Mouse (Mus musculus): ENCODE data around the gene Slc22a20. TPM values are rescaled to one million over a fixed set of nuclear protein-coding genes. Genes with fewer than 3 reads are reported as not detected.

Gene Slc22a20
- total RNA-seq, 2 experiments from 2014 or later, result not detected

- DNase-seq (ENCODE audit: low spot score in 2 of 2), result no peak
Measured at GRCm38 (mm10) chr19:5953201-5953770, 32.7 kb downstream of the Slc22a20 start.

DNA sequence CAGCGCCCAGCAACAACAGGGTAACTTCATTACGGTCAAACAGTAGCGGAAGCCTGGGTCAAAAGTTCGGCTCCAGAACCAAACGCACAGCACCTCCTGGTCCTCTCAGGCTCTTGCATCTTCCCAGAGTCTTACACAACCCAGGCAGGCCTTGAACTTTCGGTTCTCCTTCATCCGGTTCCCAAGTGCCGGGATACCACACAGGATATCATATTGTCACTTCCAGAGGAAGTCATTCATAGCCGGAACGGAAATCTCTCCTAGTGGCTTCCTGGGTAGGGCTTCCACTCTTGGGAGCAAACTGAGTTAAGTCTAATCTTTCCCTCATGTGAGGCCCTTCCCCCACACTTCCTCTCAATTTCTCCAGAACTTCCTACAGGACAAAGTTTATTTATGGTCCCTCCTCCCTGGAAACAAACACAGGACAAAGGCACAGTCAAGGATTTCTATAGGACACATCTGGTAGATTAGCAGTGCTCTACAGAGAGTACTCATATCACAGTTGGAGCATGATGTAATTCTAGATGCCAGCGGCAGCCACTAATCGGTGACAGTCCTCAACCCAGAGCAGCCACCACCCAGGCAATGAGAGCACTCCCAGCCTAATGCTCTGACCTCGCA lies 33.8 kb downstream of the Slc22a20 start:
- DNase-seq (ENCODE audit: low spot score in 2 of 2), result no peak

- no peak for DNase-seq (ENCODE audit: low spot score in 2 of 2)
Measured at GRCm38 (mm10) chr19:5951631-5952030, 34.3 kb downstream of the Slc22a20 start.

- DNase-seq (ENCODE audit: low spot score in 2 of 2), result no peak
Measured at GRCm38 (mm10) chr19:5950218-5950617, 35.7 kb downstream of the Slc22a20 start.

DNA sequence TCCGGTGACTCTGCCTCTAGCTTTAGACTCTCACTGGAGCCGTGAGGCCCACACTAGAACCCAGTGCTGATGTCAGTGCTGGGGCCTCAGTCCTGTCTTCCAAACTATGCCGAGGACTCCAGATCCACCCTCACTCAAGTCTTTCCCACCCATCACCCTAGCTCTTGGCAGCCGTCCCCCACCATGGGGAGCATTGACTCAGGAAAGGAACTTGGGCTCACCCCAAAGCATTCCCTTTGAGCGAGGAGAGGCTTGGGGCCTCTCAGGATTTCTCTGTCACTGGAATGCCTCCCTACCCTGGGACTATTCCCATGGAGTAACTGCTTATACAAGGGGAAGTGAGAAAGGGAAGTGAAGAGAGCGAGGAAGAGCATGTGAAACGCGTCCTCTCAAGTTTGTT lies 40.1 kb downstream of the Slc22a20 start:
- no peak for DNase-seq (ENCODE audit: low spot score in 2 of 2)

- no peak for DNase-seq (ENCODE audit: low spot score in 2 of 2)
Measured at GRCm38 (mm10) chr19:5945027-5945426, 40.9 kb downstream of the Slc22a20 start.

DNA sequence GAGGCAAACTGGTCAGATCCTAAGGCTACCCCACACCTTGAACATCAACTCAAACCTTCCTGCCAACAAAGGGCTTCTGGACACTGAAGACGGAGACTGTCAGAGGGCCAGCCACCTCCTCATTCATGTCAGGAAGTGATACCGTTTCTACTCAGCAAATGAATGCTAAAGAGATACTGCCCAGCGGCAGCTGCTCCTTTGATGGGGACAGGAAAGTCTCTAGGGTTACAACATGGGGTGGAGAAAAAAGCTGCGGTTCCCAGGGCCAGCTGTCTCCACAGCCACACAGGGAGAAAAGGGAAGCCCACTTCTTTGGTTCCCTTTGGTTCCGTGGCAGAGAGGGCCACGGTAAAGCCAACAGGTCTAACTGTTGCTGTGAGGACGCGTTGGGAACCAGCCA lies 41.8 kb downstream of the Slc22a20 start:
- DNase-seq (ENCODE audit: low spot score in 2 of 2), result no peak

DNA sequence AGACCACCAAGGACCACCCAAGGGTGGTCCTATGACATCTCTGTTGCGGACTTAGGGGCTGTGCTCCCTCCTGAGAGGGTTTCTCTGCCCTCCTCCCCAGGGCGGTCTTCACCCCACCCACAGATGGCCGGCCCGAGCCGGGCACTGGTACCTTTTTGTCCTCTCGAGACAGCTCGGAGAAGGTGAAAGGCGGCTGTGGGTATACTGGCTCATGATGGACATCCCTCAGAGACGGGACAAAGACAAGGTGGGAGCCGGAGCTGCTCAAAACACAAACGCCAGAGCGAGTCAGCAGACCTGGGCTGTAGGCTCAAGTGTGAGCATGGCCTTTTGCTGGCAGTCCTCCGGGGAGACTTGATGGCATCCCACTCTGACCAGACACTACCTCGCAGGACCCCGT lies 42.5 kb downstream of the Slc22a20 start:
- DNase-seq (ENCODE audit: low spot score in 2 of 2), result no peak

- no peak for DNase-seq (ENCODE audit: low spot score in 2 of 2)
Measured at GRCm38 (mm10) chr19:5942581-5942980, 43.4 kb downstream of the Slc22a20 start.

- no peak for DNase-seq (ENCODE audit: low spot score in 2 of 2)
Measured at GRCm38 (mm10) chr19:5940656-5941055, 45.3 kb downstream of the Slc22a20 start.

- DNase-seq (ENCODE audit: low spot score in 2 of 2), result no peak
Measured at GRCm38 (mm10) chr19:5940173-5940572, 45.8 kb downstream of the Slc22a20 start.

DNA sequence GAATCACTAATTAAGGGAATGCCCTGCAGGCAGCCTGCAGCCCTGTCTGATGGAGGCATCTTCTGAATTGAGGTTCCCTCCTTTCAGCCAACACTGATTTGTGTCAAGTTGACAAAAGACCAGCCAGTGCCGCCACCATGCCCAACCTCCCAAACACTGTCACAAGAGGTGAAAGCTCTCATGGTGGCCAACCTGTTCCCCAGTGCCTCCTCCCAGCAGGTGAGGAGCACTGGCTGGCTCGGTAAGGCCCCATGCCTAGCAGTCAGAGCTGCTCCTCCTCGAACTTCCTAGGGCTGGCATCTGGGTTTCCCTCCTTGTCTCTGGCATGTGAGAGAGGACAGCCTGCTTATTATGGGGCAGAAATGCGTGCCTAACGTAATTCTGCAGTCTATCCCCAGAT lies 46.2 kb downstream of the Slc22a20 start:
- DNase-seq (ENCODE audit: low spot score in 2 of 2), result no peak

DNA sequence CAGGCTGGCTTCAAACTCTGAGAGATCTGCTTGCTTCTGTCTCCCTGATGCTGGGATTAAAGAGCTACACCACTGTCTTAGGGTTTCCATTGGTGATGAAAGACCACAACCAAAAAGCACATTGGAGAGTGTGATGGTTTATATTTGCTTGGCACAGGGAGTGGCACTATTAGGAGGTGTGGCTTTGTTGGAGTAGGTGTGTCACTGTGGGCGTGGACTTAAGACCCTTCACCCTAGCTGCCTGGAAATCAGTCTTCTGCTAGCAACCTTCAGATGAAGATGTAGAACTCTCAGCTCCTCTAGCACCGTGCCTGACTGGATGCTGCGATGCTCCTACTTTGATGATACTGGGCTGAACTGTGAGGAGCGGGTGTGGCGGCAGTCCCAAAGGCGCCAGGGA lies 47.4 kb downstream of the Slc22a20 start:
- no peak for DNase-seq (ENCODE audit: low spot score in 2 of 2)

GRCm38 (mm10) chr19:5937836-5938406 lies 48.0 kb downstream of the Slc22a20 start:
- no peak for DNase-seq (ENCODE audit: low spot score in 2 of 2)

GRCm38 (mm10) chr19:5937095-5937835 lies 48.7 kb downstream of the Slc22a20 start:
- DNase-seq (ENCODE audit: low spot score in 2 of 2), result no peak

DNA sequence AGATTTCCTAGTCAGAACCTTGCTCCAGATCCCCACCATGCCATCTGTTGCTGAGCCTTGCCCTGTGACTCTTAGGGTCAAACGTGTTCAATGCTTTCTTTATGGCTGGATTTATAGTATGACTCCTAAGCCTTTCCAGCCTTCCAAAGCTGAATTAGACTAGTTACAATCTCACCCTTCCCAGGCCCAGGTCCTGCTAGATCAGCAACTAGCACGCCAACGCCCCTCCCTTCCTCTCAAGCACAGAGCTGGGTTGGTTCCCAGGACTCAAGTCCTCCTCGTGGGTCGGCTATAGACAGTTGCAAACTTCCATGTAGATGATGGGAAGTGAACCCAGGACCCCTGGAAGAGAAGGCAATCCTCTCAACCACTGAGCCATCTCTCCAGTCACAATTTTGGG lies 50.3 kb downstream of the Slc22a20 start:
- no peak for DNase-seq (ENCODE audit: low spot score in 2 of 2)

GRCm38 (mm10) chr19:5935266-5935665 lies 50.7 kb downstream of the Slc22a20 start:
- DNase-seq (ENCODE audit: low spot score in 2 of 2), result no peak

GRCm38 (mm10) chr19:5929634-5930596 lies 56.0 kb downstream of the Slc22a20 start:
- DNase-seq (ENCODE audit: low spot score in 2 of 2), result peak in 1 of 2 experiments; percentile 48

DNA sequence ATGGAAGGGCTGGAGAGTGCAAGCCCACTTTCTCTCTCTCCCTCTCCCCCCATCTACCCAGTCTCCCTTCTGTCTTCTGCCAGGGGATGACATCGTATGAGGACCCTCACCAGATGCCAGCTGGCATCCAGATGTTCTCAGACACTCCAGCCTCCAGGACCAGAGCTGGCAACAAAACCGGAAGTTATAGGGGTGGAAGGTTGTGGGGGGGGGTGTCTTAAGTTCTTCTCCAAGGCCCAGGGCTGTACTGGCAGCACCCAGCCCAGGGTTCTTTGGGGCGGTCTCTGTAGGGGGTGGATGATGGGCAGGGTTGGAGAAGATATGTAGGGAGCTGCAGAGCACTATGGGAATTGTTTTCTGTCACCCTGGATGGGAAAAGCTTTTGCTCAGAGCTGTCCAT lies 57.4 kb downstream of the Slc22a20 start:
- no peak for DNase-seq (ENCODE audit: low spot score in 2 of 2)

DNA sequence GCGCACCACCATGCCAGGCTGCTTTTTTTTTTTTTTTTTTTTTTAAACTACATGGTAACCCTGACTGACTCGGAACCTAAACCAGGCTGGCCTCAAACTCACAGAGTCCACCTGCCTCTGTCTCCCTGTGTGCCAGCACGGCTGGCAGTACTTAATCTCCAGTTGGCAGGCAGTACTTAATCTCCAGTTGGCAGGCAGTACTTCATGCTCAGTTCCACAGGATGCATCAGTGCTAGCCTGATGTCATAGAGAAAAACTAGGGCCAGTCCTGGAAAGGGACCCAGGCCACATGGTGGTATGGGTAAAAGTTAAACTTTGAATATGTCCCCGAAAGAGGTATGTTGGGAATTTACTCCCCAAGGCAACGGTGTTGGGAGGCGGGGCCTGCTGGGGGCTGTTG lies 57.8 kb downstream of the Slc22a20 start:
- no peak for DNase-seq (ENCODE audit: low spot score in 2 of 2)

GRCm38 (mm10) chr19:5927532-5927931 lies 58.4 kb downstream of the Slc22a20 start:
- no peak for DNase-seq (ENCODE audit: low spot score in 2 of 2)
